Mouse (Mus musculus): ENCODE measurements around the gene Cacna1d.

DNA sequence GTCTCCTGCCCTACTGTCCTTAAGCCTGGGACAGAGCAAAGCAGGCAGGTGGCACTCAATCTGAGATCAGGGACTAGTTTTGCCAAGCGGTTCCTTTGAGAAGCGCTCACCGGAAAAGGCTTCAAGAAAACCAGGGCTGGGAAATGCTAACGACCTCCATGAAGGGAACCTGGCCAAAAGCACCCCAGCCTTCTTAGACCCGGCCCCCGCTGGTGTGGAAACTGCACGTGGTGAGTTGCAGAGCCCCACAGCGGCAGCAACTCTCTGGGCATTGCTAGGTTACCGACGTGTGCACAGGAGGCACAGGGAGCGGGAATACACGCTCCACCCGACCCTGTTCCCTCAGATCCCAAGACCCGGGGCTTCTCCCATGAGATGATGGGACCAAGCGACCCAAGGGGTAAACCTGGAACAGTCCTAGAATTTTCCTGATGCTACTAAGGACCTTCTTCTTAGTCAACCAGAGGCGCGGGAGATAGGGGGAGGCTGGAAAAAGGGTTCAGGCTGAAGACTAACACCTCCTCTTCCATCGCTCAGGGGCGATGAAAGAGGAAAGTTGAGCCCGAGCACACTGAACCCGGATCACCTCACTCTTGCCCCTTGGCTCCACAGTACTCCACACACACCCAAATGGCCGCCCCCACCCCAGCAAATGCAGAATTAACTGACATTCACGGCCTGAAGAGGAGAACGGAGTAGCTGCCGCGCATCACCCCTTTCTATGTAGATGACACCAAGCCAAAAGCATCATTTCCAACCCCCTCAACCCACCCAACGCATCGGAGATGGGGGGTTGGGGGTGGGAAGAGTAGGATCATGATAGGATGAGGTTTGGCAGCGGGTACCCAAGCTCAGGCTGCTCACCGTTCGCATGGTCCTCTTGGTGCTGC lies 138.9 kb downstream of the Cacna1d start:
- no peak for TF ChIP-seq CTCF (IDR thresholded peaks at IDR 0.05; ENCODE audit: insufficient read depth, low read length)
- TF ChIP-seq POLR2A (IDR thresholded peaks at IDR 0.05; ENCODE audit: borderline replicate concordance, extremely low read depth, low read depth, low read length): no peak
